Mouse (Mus musculus): ENCODE results near the gene Rnf151.

The Rnf151 gene

DNA sequence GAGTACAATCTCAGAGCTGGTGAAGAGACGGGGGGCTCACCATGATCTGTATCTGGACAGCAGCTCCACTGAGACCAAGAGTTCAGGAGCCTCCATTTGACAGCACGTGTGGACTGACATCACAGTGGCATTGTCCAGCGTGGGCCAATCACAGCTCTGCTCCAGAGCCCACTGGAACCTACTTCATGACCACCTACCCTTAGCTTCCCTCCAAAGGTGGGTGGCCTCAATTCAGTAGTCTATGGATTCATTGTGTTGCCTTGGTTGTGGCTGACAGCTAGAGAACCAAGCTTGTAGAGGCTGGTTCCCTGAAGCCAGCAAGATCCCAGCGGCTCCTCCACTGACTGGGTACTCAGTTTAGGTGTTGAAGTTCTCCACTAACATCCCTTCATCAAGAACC is at the start of gene Rnf151, which contains the start of gene Rps2:
Gene Rnf151, minus strand, starts transcription at position 121 of the 400 bp plus-strand sequence.
Gene Rps2, plus strand, starts transcription at position 174 of the 400 bp plus-strand sequence.
- no peak for DNase-seq (ENCODE audit: low spot score)

DNA sequence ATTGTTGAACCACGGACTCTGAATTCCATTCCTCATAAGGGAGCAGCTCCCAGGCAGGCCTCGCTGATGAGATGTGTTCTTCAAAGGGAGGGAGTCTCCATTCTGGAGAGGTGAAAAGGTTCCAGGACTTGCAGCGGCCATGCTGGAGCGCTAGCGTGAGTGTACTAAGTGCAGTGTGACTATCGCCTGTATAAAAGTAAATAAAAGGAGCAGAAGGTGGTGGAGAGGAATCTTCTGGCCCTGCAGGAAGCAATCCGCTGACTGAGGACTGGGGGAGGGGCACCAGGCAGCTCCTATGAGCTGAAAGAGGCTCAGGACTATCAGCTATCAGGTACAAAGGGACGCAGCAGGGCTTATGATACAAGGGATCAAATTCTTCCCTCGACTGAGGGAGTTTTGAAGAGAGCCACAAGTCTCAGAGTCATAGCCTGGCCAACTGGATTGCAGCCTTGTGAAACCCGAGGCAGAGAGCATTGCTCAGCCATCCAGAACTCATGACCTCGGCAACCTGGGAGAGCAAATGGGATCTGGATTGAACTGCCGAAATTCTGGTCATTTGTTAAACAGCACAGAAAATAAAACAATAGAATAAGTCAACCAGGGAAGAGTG is 48.5 kb upstream of the Rnf151 start:
- DNase-seq (ENCODE audit: low spot score) = no peak

DNA sequence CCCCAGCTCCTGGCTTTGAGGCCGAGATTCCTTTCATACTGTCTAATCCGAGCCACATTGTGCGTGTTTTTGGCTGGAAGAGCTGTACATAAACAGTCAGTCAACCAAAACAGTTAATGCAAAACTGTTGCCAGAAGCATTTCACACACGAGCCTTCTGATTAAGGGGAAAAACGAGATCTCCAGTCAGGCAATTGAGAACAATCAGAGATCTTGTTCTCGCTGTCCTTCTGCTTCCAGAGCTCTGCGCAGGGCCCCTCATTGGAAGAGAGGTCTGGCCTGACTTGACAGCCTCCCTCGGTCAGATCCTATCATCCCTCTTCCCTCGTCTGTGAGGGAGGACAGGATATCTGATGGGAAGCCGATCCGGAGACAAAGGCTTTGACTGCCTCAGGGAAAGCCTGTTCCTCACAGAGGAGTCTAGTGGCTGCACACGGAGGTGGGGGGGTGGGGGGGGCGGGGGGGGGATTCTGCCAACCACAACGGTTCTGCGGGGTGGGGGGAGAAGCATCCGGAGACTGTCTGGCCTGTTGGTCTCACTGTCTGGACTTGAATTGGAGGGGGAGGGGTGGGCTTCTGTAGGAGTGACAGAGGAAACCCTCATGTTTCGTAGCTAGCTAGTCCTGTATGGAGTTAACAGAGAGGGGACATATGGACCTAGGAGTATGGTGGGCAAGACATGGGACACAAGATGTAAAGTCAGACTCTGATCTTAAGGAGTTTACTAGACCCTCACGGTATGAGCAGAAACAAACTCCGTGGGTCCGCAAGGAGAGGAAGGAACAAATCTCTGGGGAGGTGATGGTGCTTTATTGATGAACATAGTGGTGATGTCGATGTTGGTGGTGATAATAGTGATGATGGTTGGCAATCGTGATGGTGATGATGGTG is 47.4 kb upstream of the Rnf151 start:
- no peak for DNase-seq (ENCODE audit: low spot score)

DNA sequence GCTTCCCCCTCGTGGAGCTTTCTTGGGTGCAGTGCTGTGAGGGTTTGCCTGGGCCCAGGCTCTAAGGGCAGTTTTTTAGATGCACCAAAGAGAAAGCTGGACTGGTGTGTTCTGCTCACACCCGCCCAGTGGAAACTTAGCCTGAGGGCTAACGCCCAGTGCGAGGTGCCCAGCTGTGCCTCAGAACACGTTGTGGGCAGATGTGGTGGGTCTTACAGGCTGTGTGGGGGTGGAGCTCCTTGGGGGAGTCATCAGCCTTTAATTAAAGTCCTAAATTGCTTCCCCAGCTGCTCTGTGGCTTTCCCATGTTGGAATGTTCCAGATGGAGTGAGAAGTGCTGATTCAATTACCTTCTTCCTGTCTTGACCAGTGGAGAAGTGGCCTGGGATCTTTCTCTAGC is 43.3 kb upstream of the Rnf151 start:
- DNase-seq (ENCODE audit: low spot score) = no peak

DNA sequence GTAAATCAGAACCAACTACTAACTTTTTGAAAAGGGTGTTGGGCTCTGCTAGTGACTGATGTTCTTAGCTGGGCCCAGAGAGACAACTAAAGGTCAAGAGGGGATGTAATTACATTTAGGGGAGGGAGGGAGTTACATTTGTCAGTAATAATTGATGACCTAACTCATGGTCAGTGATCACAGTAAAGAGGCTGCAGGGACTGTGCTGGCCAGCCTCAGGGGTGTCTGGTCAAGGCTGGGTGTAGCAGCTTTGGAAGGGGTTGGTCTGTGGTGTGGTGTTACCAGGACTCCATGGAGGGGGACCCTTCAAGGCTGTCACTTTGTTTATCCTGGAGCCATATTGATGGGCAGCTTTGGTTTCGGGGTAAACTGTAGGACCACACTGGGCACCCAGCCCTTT is 39.5 kb upstream of the Rnf151 start:
- DNase-seq (ENCODE audit: low spot score) = no peak

DNA sequence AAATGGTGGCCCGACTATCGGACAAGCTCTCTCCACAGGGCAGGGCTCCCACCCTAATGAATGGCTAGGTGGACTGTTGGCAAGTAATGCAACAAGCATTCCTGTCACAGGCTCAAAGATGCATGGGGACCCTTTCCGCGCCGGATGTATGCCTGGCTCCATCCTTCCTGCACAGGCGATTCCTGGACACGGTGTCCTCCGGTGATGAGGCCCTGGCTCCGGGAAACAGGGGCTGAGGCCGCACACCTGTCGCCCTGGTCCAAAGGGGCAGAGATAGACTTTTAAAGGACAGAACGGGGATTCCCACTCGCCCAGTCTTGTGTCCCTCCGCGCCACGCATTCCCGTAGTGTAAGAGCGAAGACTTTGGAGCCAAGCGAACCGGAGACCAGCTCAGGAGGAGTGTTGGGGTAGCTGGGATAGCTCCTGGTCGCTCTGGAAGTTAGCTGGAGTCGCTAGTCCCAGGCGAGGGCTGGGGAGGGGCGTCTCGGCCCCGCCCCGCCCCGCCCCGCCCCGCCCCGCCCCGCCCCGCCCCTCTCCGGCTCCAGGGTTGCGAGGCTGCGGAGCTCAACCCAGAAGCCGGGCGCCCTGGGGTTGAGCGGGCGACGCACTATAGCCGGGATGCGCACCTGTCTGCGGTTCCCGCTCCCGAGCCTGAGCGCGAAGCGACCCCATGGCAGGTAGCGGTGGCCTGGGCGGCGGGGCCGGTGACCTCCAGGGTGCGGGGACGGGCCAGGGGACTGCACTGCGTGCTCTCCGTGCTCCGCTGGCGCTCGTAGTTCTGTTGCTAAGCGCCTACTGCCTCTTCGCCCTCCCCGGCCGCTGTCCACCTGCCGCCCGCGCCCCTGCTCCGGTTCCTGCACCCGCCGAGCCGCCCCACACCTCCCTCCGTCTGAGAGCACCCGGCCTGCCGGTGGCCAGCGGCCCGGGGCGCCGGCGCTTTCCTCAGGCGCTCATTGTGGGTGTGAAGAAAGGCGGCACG is 34.8 kb upstream of the Rnf151 start, which contains the start of gene Hs3st6:
Gene Hs3st6, plus strand, starts transcription at position 574 of the 980 bp plus-strand sequence.
- DNase-seq (ENCODE audit: low spot score) = no peak

DNA sequence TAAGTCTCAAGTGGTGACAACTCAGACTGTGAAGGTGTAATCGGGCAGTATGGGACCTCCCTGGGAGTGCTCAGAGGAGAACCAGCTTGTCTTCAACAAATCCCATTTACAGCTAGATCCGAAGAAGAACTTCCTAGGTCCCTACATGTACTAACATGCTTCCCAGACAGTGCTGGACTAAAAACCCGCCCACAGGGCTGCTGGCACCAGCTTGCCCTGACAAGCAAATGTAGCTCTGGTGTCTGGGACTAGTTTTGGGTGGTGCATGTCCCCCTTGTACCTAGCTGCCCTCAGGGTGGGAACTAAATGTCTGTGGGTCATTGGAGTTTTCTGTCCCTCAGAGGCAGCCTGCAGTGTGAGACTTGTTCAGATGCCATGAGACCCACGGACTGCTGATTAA is 33.7 kb upstream of the Rnf151 start:
- DNase-seq (ENCODE audit: low spot score) = no peak

DNA sequence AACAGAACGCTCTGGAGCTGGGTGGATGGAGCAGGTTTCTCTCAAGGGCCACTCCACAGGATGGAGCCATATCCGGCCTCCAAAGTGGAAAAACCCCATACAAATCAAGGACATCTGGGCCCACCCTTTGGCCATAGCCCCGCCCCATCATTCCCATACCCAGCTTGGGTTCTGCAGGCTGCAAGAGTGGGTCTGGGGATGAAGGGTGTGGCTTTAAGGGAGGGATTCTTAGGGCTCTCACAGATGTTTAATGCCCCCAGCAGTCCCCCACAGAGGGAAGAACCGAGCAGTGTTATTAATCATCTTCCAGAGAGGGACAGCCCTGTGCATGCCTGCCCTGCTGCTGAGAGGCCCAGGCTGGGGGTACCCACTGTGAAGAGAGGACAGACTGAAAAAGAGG is 29.1 kb upstream of the Rnf151 start:
- no peak for DNase-seq (ENCODE audit: low spot score)

DNA sequence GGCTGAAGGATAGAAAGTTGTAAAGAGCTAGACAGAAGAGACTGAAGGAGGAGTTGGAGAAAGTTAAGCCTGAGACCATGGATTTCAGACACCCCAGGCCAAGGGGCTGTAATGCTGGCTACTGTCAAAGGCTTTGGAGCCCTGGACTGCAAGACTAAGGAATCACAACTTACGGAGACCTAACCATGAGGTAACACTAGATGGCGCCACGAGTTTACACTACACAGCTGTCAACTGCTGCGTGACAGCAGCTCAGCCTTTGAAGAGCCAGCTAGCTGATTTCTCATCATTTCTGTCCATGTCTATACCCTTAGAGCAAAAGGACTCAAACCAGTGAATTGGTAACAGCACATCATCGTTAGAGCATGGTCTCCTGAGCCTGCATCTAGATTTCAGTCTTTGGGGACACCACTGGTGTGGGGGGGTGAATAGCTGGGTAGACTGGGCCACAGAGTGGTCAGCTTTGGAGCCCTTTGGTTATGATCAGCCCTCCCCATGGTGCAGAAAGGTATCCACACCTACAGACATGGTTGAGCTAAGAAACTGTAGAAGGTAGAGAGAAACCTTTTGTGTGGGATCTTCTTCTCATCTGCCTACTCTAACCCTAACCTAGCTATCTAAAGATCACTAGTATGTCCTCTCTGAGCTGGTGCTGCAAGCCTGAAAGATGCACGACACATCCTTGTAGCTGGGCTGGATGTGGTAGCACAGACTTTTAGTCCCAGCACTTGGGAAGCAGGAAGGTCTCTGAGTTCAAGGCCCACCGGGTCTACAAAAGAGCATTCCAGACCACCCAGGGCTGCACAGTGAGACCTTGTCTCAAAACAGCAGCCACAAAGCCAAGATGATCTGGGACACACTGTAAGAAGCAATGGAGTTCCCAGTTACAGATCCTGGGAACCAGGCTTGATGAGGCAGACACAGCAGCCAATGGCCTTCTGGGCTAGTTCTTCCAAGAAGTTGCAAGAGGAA is 27.9 kb upstream of the Rnf151 start:
- peak; percentile 55 for DNase-seq (ENCODE audit: low spot score)

DNA sequence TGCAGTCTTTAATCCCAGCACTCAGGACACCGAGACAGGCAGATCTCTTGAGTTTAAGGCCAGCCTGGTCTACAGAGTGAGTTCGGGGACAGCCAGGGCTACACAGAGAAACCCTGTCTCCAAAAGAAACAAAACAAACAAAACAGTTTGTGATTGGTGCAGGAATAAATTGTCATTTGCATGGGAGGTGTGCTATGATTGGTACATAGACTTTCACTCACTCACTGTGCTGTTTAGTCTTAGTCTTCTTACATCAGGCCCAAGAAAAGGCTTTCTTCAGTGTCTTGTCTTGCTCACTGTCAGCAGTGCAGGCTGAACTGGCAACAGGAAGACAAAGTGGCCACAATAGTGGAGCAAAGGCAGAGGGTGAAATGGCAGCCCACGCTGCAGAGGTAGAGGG is 26.5 kb upstream of the Rnf151 start:
- DNase-seq (ENCODE audit: low spot score) = no peak

DNA sequence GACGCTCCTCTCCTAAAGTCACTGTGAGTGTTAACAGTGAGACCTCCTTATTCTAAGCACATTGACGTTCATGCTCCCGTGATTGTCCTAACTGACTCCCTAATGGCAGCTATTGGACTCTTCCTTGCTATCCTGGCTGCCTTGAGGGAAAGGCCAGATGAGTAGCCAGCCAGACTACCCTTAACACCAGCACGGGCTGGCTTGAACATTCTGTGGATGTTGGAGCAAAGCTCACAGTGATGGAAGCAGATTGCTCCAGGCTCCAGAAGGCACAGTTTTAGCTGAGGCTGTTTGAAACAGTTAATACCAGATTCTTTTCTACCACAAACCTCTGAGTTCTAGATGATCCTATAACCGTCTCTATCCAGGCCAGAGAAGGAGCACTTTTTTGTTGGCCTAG is 26.0 kb upstream of the Rnf151 start:
- DNase-seq (ENCODE audit: low spot score) = no peak

DNA sequence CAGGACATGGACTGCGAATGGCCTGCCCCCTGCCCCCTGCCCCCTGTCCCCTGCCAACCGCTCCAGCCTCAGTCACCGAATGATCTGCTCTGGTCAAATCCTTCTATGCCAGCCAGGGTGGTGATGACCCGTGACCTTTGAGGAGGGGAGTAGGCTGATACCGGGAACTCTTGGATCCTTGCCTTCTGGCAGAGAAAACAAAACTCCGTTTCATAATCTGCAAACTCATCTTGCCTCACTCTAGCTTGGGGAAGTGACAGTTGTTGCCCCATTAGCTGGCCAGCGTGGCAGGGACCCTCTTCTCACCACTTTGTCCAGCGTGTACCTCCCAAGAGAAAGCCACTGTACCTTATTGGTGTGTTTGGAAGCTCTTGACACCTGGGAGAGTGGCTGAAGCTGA is 24.4 kb upstream of the Rnf151 start:
- no peak for DNase-seq (ENCODE audit: low spot score)

DNA sequence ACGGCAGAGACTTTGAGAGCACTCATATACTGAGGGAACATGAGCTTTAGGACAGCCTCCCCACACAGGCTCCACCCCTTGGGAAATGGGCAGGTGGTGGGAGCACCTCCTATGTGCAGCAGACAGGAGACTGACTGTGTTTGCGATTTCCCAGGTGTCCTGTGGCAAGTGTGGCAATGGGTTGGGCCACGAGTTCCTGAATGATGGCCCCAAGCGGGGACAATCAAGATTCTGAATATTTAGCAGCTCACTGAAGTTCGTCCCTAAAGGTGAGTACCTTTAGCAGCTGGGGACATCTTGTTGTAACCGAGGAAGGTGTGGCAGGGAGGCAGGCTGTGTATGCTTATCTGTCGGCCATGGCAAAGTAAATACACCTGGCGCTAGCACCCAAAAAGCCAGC is 22.1 kb upstream of the Rnf151 start:
- no peak for DNase-seq (ENCODE audit: low spot score)

DNA sequence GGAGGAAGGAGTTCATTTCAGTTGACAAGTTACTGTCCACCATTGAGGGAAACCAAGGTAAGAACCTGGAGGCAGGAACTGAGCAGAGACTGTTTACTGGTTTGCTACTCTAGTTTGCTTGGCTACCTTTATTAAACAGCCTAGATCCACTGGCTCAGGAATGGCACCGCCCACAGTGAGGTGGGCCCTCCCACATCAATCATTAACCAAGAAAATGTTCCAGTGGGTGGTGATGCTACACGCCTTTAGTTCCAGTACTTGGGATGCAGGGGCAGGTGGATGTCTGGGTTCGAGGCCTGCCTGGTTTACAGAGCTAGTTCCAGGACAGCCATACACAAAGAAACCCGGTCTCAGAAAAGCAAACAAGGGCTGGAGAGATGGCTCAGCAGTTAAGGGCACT is 20.4 kb upstream of the Rnf151 start:
- no peak for DNase-seq (ENCODE audit: low spot score)

DNA sequence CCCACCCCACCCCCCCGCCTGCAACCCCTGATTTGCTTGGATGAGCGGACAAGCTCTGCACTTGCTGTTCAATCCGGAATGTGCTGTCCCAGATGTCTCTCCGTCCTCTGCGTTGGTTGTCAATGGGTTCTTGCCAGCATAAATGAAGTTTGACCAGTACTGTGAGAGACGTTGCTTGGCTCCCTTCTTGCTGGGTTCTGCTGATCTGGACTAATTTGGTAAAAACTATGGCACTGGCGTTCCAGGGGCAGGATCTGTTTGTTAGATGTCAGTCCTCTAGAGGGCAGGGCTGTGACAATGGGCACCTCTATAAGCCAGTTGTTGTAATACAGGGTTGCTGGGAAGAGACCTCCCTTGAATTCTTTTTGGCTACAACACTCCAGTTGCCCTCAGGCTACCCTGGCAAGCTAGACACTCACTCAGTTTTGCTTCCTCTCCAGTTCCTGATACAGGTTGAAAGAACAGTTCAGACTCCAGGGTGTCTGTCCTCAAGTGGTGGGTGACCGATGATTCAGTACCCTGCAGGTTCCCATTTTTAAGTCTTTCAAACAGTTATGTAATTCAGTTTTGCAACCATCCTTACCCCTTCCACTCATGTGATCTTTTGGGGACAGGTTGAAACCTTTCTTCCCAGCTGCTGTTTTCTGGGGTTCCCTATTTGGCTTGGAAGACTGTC is 19.4 kb upstream of the Rnf151 start:
- DNase-seq (ENCODE audit: low spot score) = no peak

DNA sequence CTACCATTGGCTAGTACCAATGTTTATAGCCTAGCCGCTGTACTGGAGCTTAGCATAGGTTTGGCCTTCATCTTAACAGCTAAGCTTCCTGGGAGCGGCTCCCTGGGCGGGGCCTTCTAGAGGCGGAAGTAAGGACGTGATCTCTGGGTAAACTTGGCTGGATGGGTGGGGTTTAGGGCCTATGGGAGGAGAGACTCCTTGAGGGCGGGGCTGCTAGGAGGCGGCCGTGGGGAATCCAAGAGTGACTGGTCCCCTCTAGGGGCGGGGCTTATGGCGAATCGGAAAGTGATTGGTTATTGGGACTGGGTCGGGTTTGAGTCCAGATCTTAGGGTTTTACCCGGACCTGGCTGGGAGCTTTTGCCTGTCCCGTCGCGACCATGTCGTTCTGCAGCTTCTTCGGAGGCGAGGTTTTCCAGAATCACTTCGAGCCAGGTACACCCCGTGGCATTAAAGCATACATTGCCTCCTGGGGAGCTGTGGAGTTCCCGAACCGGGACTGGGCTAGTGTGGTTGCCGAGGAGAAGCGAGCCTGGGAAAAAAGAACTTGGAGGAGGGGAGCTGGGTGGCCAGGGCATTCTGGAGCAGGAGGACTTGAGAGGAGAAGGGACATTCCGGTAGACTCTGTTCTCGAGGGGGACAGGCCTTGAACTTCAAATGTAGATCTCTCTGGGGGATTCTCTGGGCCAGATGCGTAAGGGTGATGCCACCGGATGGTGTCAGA is 18.6 kb upstream of the Rnf151 start, which contains the start of gene Msrb1:
Gene Msrb1, plus strand, starts transcription at position 313 of the 722 bp plus-strand sequence.
- peak; percentile 79 for DNase-seq (ENCODE audit: low spot score)

DNA sequence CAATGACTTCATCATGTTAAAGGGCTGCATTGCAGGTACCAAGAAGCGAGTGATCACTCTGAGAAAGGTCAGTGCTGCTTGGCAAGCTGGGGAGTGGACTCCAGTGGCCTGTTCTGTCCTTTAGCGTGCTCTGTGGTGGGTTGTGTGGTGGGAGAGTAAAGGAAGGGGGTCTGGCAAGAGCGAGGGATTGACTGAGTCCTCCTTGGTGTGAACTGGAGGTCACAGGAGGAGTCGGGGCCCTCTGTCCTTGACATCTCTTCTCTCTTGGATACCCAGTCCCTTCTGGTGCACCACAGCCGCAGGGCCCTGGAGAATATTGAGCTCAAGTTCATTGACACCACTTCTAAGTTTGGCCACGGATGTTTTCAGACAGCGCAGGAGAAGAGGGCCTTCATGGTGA is 17.6 kb upstream of the Rnf151 start:
- no peak for DNase-seq (ENCODE audit: low spot score)

DNA sequence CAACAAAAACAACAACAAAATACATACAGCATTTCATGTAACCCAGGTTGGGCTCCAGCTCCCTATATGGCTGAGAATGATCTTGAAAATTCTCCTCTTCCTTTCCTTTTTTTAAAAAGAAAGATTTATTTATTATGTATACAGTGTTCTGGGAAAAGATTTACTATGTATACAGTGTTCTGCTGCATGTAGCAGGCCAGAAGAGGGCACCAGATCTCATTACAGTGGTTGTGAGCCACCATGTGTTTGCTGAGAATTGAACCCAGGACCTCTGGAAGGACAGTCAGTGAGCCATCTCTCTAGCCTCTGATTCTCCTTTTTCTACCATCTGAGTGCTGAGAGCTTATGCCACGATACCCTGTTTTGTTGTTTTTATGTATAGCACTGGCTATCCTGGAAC is 16.6 kb upstream of the Rnf151 start:
- no peak for DNase-seq (ENCODE audit: low spot score)

DNA sequence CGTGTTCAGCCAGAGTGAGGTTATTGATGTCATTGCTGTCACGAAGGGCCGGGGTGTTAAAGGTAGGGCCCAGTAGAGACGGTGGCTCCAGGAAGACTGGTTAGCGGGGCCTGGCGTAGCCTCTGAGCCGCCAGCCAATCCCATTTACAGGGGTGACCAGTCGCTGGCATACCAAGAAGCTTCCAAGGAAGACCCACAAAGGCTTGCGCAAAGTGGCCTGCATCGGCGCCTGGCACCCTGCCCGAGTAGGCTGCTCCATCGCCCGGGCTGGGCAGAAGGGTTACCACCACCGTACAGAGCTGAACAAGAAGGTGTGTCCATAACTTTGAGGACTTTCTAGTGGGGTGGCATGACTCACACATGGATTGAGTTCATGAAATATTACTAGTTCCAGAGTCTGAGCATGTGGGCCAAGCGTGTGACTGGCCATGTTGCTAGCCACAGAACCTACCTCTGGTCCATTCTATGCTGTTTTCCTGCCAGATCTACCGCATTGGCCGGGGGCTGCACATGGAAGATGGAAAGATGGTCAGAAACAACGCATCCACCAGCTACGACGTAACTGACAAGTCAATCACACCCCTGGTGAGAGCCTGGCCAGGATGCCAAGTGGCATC is 15.7 kb upstream of the Rnf151 start:
- DNase-seq (ENCODE audit: low spot score) = no peak
